Mouse (Mus musculus) cerebellum, adult 2 months (tissue): ENCODE measurements around the gene Met.

Experiments
- CTCF ChIP-seq: fragments of 200-500 bp; IDR thresholded peaks from 2 replicates; pipeline ENCODE4 v1.5.1; 2011; ENCODE audit warnings: low read depth, mild to moderate bottlenecking, control low read depth, low read length, moderate library complexity, borderline replicate concordance; ENCODE audit not compliant: insufficient read depth
- POLR2A ChIP-seq: fragments of 200-500 bp; IDR thresholded peaks from 2 replicates; pipeline ENCODE4 v1.6.1; 2011; ENCODE audit warnings: low read length, control low read depth, borderline replicate concordance; ENCODE audit not compliant: insufficient read depth

GRCm38 (mm10) chr6:17545480-17545879 lies 81.9 kb downstream of the Met start:
- TF ChIP-seq POLR2A, result no peak
- TF ChIP-seq CTCF, result no peak
